Mouse (Mus musculus): ENCODE results near the gene Fbxw5. TPM values are rescaled to one million over a fixed set of nuclear protein-coding genes. Genes with fewer than 3 reads are reported as not detected.

The Fbxw5 gene
- 75.1 and 81.1 TPM in 2 replicates for polyA plus RNA-seq (2015; fragmentation: Nextera tagmentation; extraction: Ambion mirVana)

DNA sequence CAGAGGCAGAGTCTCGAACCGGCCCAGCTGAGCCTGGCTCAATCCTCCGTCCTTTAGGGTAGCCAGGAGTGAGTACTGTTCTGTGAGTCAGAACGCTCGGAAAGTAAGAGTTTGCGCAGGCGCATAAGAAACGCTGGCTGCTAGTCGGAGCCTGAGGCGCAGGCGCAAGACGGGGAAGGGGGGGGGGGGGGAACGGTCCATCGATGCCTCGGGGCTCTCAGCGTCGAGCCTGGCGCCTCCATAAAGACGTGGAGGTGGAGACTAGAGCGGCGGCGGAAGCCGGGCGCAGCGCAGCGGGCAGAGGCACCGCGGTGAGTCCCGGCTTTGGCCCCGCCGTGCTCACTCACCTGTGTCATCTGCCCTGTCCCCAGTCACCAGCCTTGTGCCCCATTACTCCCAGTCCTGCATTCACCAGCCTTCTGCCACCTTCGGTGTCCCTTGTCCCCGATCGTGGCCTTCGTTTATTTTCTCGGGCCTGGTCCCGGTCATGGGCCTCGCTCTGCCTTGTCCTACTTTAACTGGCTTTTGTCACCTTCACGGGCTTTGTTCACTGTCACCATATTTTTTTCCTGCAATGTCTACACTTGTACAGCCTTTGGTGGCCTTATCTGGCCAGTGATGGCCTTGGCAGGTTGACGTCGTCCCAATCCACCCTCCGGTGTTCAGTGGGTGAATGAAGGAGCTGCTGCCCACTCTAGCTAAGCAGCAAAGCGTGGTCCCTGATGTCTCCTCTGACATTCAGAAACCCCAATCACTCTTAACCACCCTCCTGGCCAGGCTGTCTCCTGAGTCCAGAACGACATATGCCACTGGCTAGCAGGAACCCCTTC, at the start of gene Fbxw5:
Fbxw5 (plus strand) TSS at position 175 of the 830 bp plus-strand sequence.
- peak; percentile 81 for ATAC-seq (ENCODE audit: insufficient number of reproducible peaks, insufficient read depth, low FRiP score, low TSS enrichment, low read depth)
- peaks cover 30% of the 10 kb centered on the region for H3K36me3 ChIP-seq
- peak within 1 kb of the TSS; percentile 94 for H3K4me2 ChIP-seq
- WGBS = 1% methylated on average over 39 of the region's 44 CpGs
- peaks cover 21% of the 10 kb centered on the region for H3K4me1 ChIP-seq
- H3K27ac ChIP-seq = peak within 1 kb of the TSS; percentile 57; the same call in 1 of the 2 replicates
- H3K9me3 ChIP-seq = no peaks in the 10 kb centered on the region
- no peaks in the 10 kb centered on the region for H3K27me3 ChIP-seq
- peak within 1 kb of the TSS; percentile 87 for H3K4me3 ChIP-seq
- peak within 1 kb of the TSS; percentile 91 for H3K9ac ChIP-seq

GRCm38 (mm10) chr2:25450853-25451647, 49.5 kb upstream of the Fbxw5 start:
- Histone ChIP-seq H3K27ac (no peak overlapping the region), H3K4me3 (no peak overlapping the region), H3K4me1 (no peaks in the 10 kb centered on the region), H3K36me3 (no peaks in the 10 kb centered on the region; the same call in 1 of the 2 replicates), H3K27me3 (no peaks in the 10 kb centered on the region), H3K4me2 (no peak overlapping the region), H3K9me3 (no peaks in the 10 kb centered on the region), H3K9ac (no peak overlapping the region)
- 79% methylated on average over 8 of the region's 8 CpGs for WGBS
- no peak for ATAC-seq (ENCODE audit: insufficient number of reproducible peaks, insufficient read depth, low FRiP score, low TSS enrichment, low read depth)

DNA sequence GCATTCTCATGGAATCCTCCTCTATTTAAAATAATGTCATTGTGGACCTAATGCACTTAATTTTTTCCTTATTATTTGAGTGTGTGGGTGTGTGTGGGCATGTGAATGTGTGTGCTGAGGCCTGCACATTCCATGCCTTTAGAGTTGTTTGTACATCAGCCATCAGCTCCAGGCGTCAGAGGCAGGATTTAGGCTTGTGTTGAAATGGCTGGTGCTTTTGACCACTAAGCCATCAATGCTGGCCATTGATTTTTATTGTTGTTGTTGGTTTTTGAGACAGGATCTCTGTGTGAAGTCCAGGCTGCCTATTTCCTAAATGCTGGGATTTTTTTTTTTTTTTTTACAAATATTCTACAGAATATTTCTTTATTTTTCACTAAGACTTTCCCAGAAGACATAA, 47.6 kb upstream of the Fbxw5 start:
- no peak overlapping the region for H3K9ac ChIP-seq
- no peaks in the 10 kb centered on the region for H3K9me3 ChIP-seq
- H3K4me1 ChIP-seq = no peaks in the 10 kb centered on the region
- WGBS = 52% methylated on average over 1 of the region's 1 CpGs
- H3K27ac ChIP-seq = no peak overlapping the region
- H3K4me3 ChIP-seq = no peak overlapping the region
- peaks cover 8% of the 10 kb centered on the region; the same call in 1 of the 2 replicates for H3K36me3 ChIP-seq
- no peak for ATAC-seq (ENCODE audit: insufficient number of reproducible peaks, insufficient read depth, low FRiP score, low TSS enrichment, low read depth)
- H3K27me3 ChIP-seq = no peaks in the 10 kb centered on the region
- H3K4me2 ChIP-seq = no peak overlapping the region

DNA sequence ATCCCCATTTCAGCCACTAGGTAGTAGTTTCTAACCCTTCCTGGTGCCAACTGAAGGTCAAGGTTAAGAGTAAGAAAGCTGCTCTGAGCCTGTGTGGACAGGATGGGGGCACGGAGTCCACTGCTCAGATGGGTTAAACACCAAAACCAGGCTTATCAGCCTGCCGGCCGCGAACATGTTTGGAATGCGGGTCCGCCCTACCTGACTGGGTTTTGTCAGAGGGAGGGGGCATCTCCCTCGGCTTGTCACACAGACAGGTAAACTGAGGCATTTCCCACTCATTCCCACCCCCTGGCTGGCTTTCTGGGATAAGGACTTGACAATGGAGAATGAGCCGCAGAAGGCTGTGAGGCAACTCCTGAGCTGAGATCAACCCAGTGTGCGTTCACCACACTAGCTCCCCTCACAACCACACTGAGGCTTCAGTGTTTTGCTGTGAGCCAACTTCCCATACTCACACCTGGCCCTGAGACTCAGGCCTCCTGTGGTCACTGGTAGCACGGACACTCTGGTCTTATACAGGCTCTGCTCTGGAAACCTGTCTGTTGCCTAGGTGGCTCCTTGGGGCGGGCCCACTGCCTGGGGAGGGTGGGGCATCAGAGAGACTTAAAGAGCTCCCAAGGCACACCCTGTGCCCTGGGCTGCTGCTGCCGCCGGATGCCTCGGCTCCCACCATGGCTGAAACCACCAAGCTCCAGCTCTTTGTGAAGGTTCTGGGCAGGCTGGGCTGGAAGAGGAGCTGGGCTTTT, 44.2 kb upstream of the Fbxw5 start, which contains the start of gene Clic3:
Clic3 (plus strand) TSS at position 634 of the 749 bp plus-strand sequence.
- ATAC-seq (ENCODE audit: insufficient number of reproducible peaks, insufficient read depth, low FRiP score, low TSS enrichment, low read depth) = no peak
- Histone ChIP-seq H3K27ac (no peak within 1 kb of the TSS), H3K36me3 (peaks cover 24% of the 10 kb centered on the region), H3K4me1 (peaks cover 18% of the 10 kb centered on the region), H3K4me2 (no peak within 1 kb of the TSS), H3K9me3 (no peaks in the 10 kb centered on the region), H3K27me3 (no peaks in the 10 kb centered on the region), H3K9ac (no peak within 1 kb of the TSS), H3K4me3 (no peak within 1 kb of the TSS)
- 59% methylated on average over 14 of the region's 14 CpGs for WGBS

DNA sequence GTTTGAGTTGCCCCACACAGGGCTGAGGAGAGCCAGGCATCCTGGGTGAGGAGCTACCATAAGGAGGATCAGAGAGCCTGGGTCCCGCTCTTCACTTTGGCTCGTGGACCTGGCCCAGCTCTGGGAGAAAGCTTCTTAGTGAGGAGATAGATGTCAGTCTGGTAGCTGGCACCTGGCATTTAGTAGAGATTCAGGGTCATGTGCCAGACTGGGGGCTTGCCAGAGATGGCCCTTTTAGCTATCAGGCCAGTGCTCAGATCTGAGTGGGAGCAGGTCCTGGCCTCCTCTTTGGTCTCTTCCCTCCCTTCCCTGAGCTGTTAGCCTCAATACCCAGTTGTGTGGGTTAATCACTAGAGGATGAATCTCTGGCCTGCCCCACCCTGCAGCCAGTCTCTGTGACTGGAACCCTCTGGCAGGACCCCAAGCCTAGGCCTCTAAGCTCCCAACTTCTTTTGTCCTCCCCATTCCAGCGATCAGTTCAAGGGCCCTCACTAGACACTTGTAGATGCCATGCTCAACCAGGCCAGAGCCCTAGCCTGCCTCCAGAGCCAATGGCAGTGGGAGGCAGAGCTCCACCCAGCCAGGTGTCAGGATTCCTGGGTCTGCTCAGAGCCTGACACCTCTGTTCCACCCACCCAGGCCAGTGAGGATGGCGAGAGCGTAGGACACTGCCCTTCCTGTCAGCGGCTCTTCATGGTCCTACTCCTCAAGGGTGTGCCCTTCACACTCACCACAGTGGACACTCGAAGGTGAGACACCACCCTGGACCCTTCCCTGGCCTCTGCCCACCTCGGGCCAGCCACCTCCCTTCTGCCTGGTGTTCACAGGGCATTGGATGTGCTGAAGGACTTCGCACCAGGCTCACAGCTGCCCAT, 43.3 kb upstream of the Fbxw5 start:
- no peak overlapping the region for H3K9ac ChIP-seq
- peaks cover 24% of the 10 kb centered on the region for H3K36me3 ChIP-seq
- no peaks in the 10 kb centered on the region for H3K9me3 ChIP-seq
- no peak overlapping the region for H3K4me2 ChIP-seq
- no peak overlapping the region for H3K27ac ChIP-seq
- 83% methylated on average over 9 of the region's 9 CpGs for WGBS
- H3K4me1 ChIP-seq = peaks cover 21% of the 10 kb centered on the region
- H3K4me3 ChIP-seq = no peak overlapping the region
- H3K27me3 ChIP-seq = no peaks in the 10 kb centered on the region
- ATAC-seq (ENCODE audit: insufficient number of reproducible peaks, insufficient read depth, low FRiP score, low TSS enrichment, low read depth) = no peak

GRCm38 (mm10) chr2:25458911-25459310, 41.6 kb upstream of the Fbxw5 start:
- H3K4me1 ChIP-seq = peaks cover 21% of the 10 kb centered on the region
- H3K27ac ChIP-seq = no peak overlapping the region
- 78% methylated on average over 5 of the region's 5 CpGs for WGBS
- peaks cover 24% of the 10 kb centered on the region for H3K36me3 ChIP-seq
- no peak overlapping the region for H3K4me3 ChIP-seq
- ATAC-seq (ENCODE audit: insufficient number of reproducible peaks, insufficient read depth, low FRiP score, low TSS enrichment, low read depth) = no peak
- H3K4me2 ChIP-seq = 0 out of 2 replicates have a peak overlapping the region, but pooled peaks have one; percentile 87
- H3K9ac ChIP-seq = no peak overlapping the region
- no peaks in the 10 kb centered on the region for H3K27me3 ChIP-seq
- no peaks in the 10 kb centered on the region for H3K9me3 ChIP-seq

DNA sequence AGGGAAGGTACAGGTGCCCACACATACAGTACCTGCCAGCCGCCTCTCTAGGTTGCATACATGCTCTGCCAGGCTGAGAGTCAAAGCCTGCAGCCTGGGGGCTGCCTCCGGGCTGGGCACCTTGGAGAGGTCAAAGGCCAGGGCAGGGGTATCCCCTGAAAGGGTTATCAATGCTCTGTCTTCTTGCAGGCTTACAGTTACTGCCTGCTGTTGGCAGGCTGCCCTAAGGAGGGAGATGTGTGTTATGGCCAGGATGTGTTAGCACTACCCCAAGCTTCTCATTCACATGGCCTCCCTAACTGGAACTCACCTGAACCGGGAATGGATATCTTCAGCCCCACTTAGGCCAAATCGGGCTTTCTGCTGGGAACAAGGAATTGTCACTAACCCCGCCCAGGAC, 40.4 kb upstream of the Fbxw5 start:
- H3K4me3 ChIP-seq = peak overlapping the region; percentile 72
- H3K36me3 ChIP-seq = peaks cover 24% of the 10 kb centered on the region
- no peaks in the 10 kb centered on the region for H3K9me3 ChIP-seq
- WGBS = 36% methylated on average over 5 of the region's 5 CpGs
- H3K27ac ChIP-seq = peak overlapping the region; percentile 85; the same call in 1 of the 2 replicates
- ATAC-seq (ENCODE audit: insufficient number of reproducible peaks, insufficient read depth, low FRiP score, low TSS enrichment, low read depth) = no peak
- peaks cover 21% of the 10 kb centered on the region for H3K4me1 ChIP-seq
- peak overlapping the region; percentile 81 for H3K9ac ChIP-seq
- peak overlapping the region; percentile 87 for H3K4me2 ChIP-seq
- no peaks in the 10 kb centered on the region for H3K27me3 ChIP-seq

DNA sequence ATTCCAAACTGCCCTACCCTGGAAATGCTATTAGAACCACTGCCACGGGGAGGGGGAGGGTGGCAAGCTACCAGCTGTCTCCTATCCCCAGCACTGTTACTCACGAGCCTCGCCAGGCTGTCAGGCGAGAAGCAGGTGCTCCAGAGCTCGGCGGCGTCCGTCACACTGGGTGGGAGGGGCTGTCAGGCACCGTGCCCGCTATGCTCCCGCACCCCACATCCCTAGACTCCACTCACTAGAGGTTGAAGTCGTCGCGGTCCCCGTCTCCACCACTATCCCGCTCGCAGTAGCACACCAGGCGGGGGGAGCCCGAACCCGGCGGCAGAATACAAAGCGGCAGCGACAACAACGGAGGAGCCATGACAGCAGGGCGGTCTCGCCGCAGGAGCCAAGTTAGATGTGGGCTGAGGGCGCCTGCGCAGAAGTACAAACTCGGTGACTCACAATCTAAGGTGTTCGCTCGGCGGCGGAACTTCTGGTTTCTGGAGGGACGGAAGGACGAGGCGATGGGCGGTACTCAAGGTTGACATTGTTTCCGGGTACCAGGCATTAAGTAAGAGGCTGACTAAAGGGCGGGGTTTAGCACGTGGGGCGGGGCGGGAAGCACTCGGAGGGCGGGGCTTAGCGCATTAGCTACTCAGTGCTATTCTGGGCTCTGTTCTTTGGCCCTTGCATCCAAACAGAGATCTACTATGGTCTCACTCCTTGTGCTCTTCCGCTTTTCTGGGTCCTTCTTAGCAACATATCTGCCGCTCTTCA, 39.8 kb upstream of the Fbxw5 start, which contains the start of gene Paxx:
Paxx (minus strand) TSS at position 544 of the 759 bp plus-strand sequence.
- Histone ChIP-seq H3K36me3 (peaks cover 24% of the 10 kb centered on the region), H3K4me3 (peak within 1 kb of the TSS; percentile 72), H3K9ac (peak within 1 kb of the TSS; percentile 81), H3K4me2 (peak within 1 kb of the TSS; percentile 87), H3K4me1 (peaks cover 22% of the 10 kb centered on the region), H3K27ac (peak within 1 kb of the TSS; percentile 85), H3K27me3 (no peaks in the 10 kb centered on the region), H3K9me3 (no peaks in the 10 kb centered on the region)
- under 1% methylated on average over 48 of the region's 48 CpGs for WGBS
- peak; percentile 89 for ATAC-seq (ENCODE audit: insufficient number of reproducible peaks, insufficient read depth, low FRiP score, low TSS enrichment, low read depth)

DNA sequence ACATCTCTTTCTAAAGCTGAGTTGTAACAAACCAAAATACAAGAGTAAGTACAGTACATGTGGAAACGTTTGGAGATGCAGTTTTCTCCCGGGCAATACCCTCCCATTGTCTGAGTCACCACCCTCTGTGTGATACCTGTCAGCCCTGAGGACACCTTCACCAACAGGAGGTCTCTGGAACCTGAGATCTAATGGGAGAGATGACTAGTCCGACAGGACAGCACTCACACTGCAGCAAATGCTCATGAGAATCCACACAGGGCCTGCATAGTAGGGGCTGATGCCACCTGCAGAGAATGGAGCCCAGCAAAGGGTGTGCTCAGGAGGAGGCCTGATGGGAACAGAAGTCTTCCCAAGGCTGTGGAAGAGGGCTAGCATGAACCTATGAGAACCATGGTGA, 39.1 kb upstream of the Fbxw5 start:
- peaks cover 24% of the 10 kb centered on the region for H3K36me3 ChIP-seq
- ATAC-seq (ENCODE audit: insufficient number of reproducible peaks, insufficient read depth, low FRiP score, low TSS enrichment, low read depth) = no peak
- 21% methylated on average over 3 of the region's 3 CpGs for WGBS
- peak overlapping the region; percentile 72 for H3K4me3 ChIP-seq
- peak overlapping the region; percentile 87 for H3K4me2 ChIP-seq
- H3K9me3 ChIP-seq = no peaks in the 10 kb centered on the region
- peak overlapping the region; percentile 81 for H3K9ac ChIP-seq
- peaks cover 26% of the 10 kb centered on the region for H3K4me1 ChIP-seq
- H3K27ac ChIP-seq = peak overlapping the region; percentile 85
- no peaks in the 10 kb centered on the region for H3K27me3 ChIP-seq

DNA sequence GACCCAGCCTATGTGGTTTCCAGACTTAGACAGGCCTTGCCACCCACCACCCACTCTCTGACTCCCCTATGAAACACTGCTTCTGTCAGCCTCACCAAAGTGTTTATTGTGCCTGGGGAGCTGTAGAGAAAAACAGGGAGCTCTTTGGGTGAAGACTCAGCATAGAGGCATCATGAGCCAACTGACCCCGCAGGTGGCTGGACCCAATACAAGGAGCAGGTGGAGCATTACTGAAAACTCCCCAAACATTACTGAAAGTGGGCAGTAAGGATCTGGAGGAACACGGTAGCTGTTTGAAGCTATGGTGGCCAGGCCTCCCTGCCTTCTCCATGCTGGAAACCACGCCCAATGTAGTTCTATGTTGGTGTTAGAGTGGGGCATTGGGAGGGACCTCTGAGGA, 36.9 kb upstream of the Fbxw5 start:
- Histone ChIP-seq H3K4me2 (no peak overlapping the region), H3K27me3 (no peaks in the 10 kb centered on the region), H3K9me3 (no peaks in the 10 kb centered on the region), H3K27ac (no peak overlapping the region), H3K36me3 (peaks cover 9% of the 10 kb centered on the region), H3K4me1 (peaks cover 30% of the 10 kb centered on the region), H3K9ac (no peak overlapping the region), H3K4me3 (no peak overlapping the region)
- 75% methylated on average over 3 of the region's 3 CpGs for WGBS
- no peak for ATAC-seq (ENCODE audit: insufficient number of reproducible peaks, insufficient read depth, low FRiP score, low TSS enrichment, low read depth)

Measured in embryonic facial prominence, embryonic 13.5 days (tissue).